Mouse (Mus musculus) frontal cortex, adult 2 months (tissue): ENCODE measurements around the gene Kcna2. TPM values are rescaled to one million over a fixed set of nuclear protein-coding genes. Genes with fewer than 3 reads are reported as not detected.
A peak's percentile ranks its signal among the peaks of the same experiment; 100 is the strongest.

Experiments
- DNase-seq, 2 experiments: peaks; one replicate each; pipeline ENCODE4 v3.0.0; 2022; ENCODE audit warnings: low spot score in 1 of 2; ENCODE audit errors: extremely low spot score in 1 of 2
- polyA plus RNA-seq: library from polyadenylated mRNA; depleted of rRNA; stranded (reverse); fragments of >200 nt; gene quantifications from 2 replicates; pipeline ENCODE4 v1.2.3, GENCODE M21; 2012; rRNA removed

Gene Kcna2
- polyA plus RNA-seq = 38.3 and 40.6 TPM in 2 replicates

GRCm38 (mm10) chr3:107100811-107101455, at the start of gene Kcna2:
Gene Kcna2 (plus strand): TSS chr3:107101146.
- no peak for DNase-seq

GRCm38 (mm10) chr3:107061468-107061867, 39.5 kb upstream of the Kcna2 start:
- no peak for DNase-seq

GRCm38 (mm10) chr3:107062771-107063170, 38.2 kb upstream of the Kcna2 start:
- peak in 1 of 2 experiments; percentile 52 for DNase-seq

- no peak for DNase-seq
These were observed 35.3 kb upstream of the Kcna2 start for GRCm38 (mm10) chr3:107065510-107066095.

- DNase-seq = no peak
These were observed 34.6 kb upstream of the Kcna2 start for GRCm38 (mm10) chr3:107066165-107066850.

GRCm38 (mm10) chr3:107067245-107067644, 33.7 kb upstream of the Kcna2 start:
- DNase-seq = no peak

- DNase-seq = no peak
These were observed 27.1 kb upstream of the Kcna2 start for GRCm38 (mm10) chr3:107073863-107074262.

- no peak for DNase-seq
These were observed 25.2 kb upstream of the Kcna2 start for GRCm38 (mm10) chr3:107075705-107076104.

GRCm38 (mm10) chr3:107076658-107077057, 24.3 kb upstream of the Kcna2 start:
- DNase-seq = no peak

- DNase-seq = no peak
These were observed 23.8 kb upstream of the Kcna2 start for GRCm38 (mm10) chr3:107077101-107077500.

- DNase-seq = no peak
These were observed 20.1 kb upstream of the Kcna2 start for GRCm38 (mm10) chr3:107080803-107081202.

GRCm38 (mm10) chr3:107081227-107081626, 19.7 kb upstream of the Kcna2 start:
- DNase-seq = peak in 1 of 2 experiments; percentile 57

GRCm38 (mm10) chr3:107084586-107084985, 16.4 kb upstream of the Kcna2 start:
- DNase-seq = no peak

GRCm38 (mm10) chr3:107087410-107087809, 13.5 kb upstream of the Kcna2 start:
- DNase-seq = no peak

GRCm38 (mm10) chr3:107088820-107089219, 12.1 kb upstream of the Kcna2 start:
- DNase-seq = peak; percentile 60 to 63

GRCm38 (mm10) chr3:107089475-107089874, 11.5 kb upstream of the Kcna2 start:
- no peak for DNase-seq

- no peak for DNase-seq
These were observed 10.9 kb upstream of the Kcna2 start for GRCm38 (mm10) chr3:107090001-107090400.

- no peak for DNase-seq
These were observed 10.4 kb upstream of the Kcna2 start for GRCm38 (mm10) chr3:107090403-107091150.

GRCm38 (mm10) chr3:107094028-107094427, 6.9 kb upstream of the Kcna2 start:
- DNase-seq = peak in 1 of 2 experiments; percentile 81

- DNase-seq = no peak
These were observed 4.6 kb upstream of the Kcna2 start for GRCm38 (mm10) chr3:107096269-107096731.

GRCm38 (mm10) chr3:107099866-107100265, 1.1 kb upstream of the Kcna2 start:
- DNase-seq = no peak
